Mouse (Mus musculus): ENCODE results near the gene Diexf. TPM values are rescaled to one million over a fixed set of nuclear protein-coding genes. Genes with fewer than 3 reads are reported as not detected.

Diexf gene
- total RNA-seq, 2 experiments from 2014 or later = 15.5 to 20.6 TPM

Other genes starting within 250 kb of the Diexf start
- gene Syt14, start 94.5 kb downstream of the Diexf start, total RNA-seq (2014; fragmentation: Nextera tagmentation) = not detected in 2 replicates
- not detected in 2 replicates for gene Syt14, start 94.5 kb downstream of the Diexf start, total RNA-seq (2017)
- 1.0 TPM in 1 of 2 replicates, not detected in the other for gene Irf6, start 22.8 kb upstream of the Diexf start, total RNA-seq (2014; fragmentation: Nextera tagmentation)
- 0.19 and 0.50 TPM in 2 replicates for gene Irf6, start 22.8 kb upstream of the Diexf start, total RNA-seq (2017)
- 6.6 and 6.9 TPM in 2 replicates for gene A130010J15Rik, start 37.8 kb upstream of the Diexf start, total RNA-seq (2014; fragmentation: Nextera tagmentation)
- gene A130010J15Rik, start 37.8 kb upstream of the Diexf start, total RNA-seq (2017) = 12.0 and 13.1 TPM in 2 replicates
- 16.3 and 37.9 TPM in 2 replicates for gene Traf3ip3, start 71.4 kb upstream of the Diexf start, total RNA-seq (2014; fragmentation: Nextera tagmentation)
- gene Traf3ip3, start 71.4 kb upstream of the Diexf start, total RNA-seq (2017) = 2.8 and 12.9 TPM in 2 replicates
- gene Lamb3, start 77.4 kb upstream of the Diexf start, total RNA-seq (2014; fragmentation: Nextera tagmentation) = 0.42 TPM in 1 of 2 replicates, not detected in the other
- gene Lamb3, start 77.4 kb upstream of the Diexf start, total RNA-seq (2017) = not detected in 2 replicates
- not detected in 2 replicates for gene Hsd11b1, start 133.8 kb upstream of the Diexf start, total RNA-seq (2014; fragmentation: Nextera tagmentation)
- gene Hsd11b1, start 133.8 kb upstream of the Diexf start, total RNA-seq (2017) = 0.91 TPM in 1 of 2 replicates, not detected in the other
- 1.2 TPM in 1 of 2 replicates, not detected in the other for gene G0s2, start 142.9 kb upstream of the Diexf start, total RNA-seq (2014; fragmentation: Nextera tagmentation)
- not detected in 2 replicates for gene G0s2, start 142.9 kb upstream of the Diexf start, total RNA-seq (2017)
- gene Camk1g, start 240.0 kb upstream of the Diexf start, total RNA-seq (2014; fragmentation: Nextera tagmentation) = not detected in 2 replicates
- gene Camk1g, start 240.0 kb upstream of the Diexf start, total RNA-seq (2017) = not detected in 2 replicates